Mouse (Mus musculus): Measurements from ENCODE around the gene Cyp4f37.

GRCm38 (mm10) chr17:32680404-32680803 is 59.3 kb downstream of the Cyp4f37 start:
- no peak for TF ChIP-seq EP300 (IDR thresholded peaks at IDR 0.05; ENCODE audit: insufficient read depth, low read depth, low read length)
- peak; percentile 7 for TF ChIP-seq CTCF (IDR thresholded peaks at IDR 0.05; ENCODE audit: low read depth, low read length)
